Mouse (Mus musculus) limb, embryonic 15.5 days (tissue): ENCODE measurements around the gene Khdrbs1. TPM values are rescaled to one million over a fixed set of nuclear protein-coding genes. Genes with fewer than 3 reads are reported as not detected.
"Not testable (repeated sequence)": the region's sequence is repeated elsewhere in the genome, so short reads cannot be mapped to it uniquely, and the experiment has no call there.

Experiments used
- ATAC-seq: fragments of 200-750 bp; cut with Nextera tagmentation; 2 replicates; pipeline ENCODE4 v1.8.0; 2017; ENCODE audit warnings: low read depth, moderate TSS enrichment; ENCODE audit not compliant: insufficient number of reproducible peaks, low FRiP score, low TSS enrichment
- H3K27ac ChIP-seq: fragments of 300-500 bp; sonication (generic); 2 replicates; pipeline ENCODE4 v1.5.1; 2015; ENCODE audit warnings: moderate library complexity, mild to moderate bottlenecking, inconsistent platforms
- H3K27me3 ChIP-seq: fragments of 300-500 bp; sonication (generic); 2 replicates; pipeline ENCODE4 v1.6.1; 2015; ENCODE audit warnings: inconsistent platforms
- H3K36me3 ChIP-seq: fragments of 300-500 bp; sonication (generic); 2 replicates; pipeline ENCODE4 v1.6.1; 2015; ENCODE audit warnings: inconsistent platforms
- H3K4me1 ChIP-seq: fragments of 300-500 bp; sonication (generic); 2 replicates; pipeline ENCODE4 v1.6.1; 2015; ENCODE audit warnings: inconsistent platforms
- H3K4me2 ChIP-seq: fragments of 300-500 bp; sonication (generic); 2 replicates; pipeline ENCODE4 v1.6.1; 2015; ENCODE audit warnings: mild to moderate bottlenecking, inconsistent platforms
- H3K4me3 ChIP-seq: fragments of 300-500 bp; sonication (generic); 2 replicates; pipeline ENCODE4 v1.5.1; 2015; ENCODE audit warnings: mild to moderate bottlenecking, inconsistent platforms
- H3K9ac ChIP-seq: fragments of 300-500 bp; sonication (generic); 2 replicates; pipeline ENCODE4 v1.6.1; 2015; ENCODE audit warnings: inconsistent platforms
- H3K9me3 ChIP-seq: fragments of 300-500 bp; sonication (generic); 2 replicates; pipeline ENCODE4 v1.6.1; 2016; ENCODE audit warnings: inconsistent platforms
- WGBS: fragments of 180-500 bp; shearing (Covaris S2); methylation state at CpG from one replicate; pipeline ENCODE4 v1.1.7; 2015; 5-methylcytosine and 5-hydroxymethylcytosine counted together
- polyA plus RNA-seq: library from polyadenylated mRNA; unstranded; fragments of >200 nt; fragmentation: Nextera tagmentation; extraction: Ambion mirVana; gene quantifications from 2 replicates; pipeline ENCODE4 v1.2.1, GENCODE M21; 2015

Gene Khdrbs1
- polyA plus RNA-seq, 1 experiment from 2014 or later: 95.9 TPM

DNA sequence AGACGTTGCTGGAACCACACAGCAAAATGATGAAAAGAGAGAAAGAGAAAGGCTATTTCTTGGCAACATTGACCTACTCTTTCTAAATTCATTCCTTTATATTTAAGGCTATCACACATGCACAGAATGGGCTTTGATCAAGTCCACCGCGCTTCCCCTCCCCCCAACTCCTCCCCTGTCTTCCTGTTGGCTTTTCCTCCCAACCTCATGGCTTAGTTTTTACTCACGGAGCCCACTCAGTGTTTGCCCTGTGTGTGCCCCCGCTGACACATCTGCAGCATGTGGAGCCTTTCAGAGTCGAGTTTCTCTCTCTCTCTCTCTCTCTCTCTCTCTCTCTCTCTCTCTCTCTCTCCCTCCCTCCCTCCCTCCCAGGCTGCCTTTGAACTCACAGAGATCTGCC, 28.5 kb upstream of the Khdrbs1 start:
- WGBS: 55% methylated on average over 6 of the region's 6 CpGs
- ATAC-seq: no peak
- Histone ChIP-seq H3K36me3 (no peaks in the 10 kb centered on the region), H3K4me1 (peaks cover 18% of the 10 kb centered on the region), H3K27ac (no peak overlapping the region), H3K4me2 (no peak overlapping the region), H3K9ac (no peak overlapping the region), H3K9me3 (no peaks in the 10 kb centered on the region), H3K27me3 (no peaks in the 10 kb centered on the region), H3K4me3 (no peak overlapping the region)

DNA sequence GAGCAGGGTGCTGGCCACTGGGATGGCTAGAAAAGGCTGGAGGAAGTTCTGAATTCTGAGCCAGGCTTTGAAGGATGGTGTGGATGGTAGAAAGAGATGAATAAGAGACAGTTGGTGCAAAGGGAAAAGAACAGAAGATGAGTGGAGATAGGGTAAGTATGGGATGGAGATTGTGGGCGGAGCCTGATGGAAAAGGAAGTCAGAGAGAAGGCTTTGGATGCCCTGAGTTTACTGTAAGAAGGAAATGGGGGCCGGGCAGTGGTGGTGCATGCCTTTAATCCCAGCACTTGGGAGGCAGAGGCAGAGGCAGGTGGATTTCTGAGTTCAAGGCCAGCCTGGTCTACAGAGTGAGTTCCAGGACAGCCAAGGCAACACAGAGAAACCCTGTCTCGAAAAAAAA, 26.6 kb upstream of the Khdrbs1 start:
- ATAC-seq, H3K27ac ChIP-seq, H3K4me2 ChIP-seq, H3K4me3 ChIP-seq, H3K27me3 ChIP-seq, H3K36me3 ChIP-seq, H3K9me3 ChIP-seq, H3K9ac ChIP-seq: not testable (repeated sequence)
- peaks cover 18% of the 10 kb centered on the region for H3K4me1 ChIP-seq
- 77% methylated on average over 3 of the region's 3 CpGs for WGBS

DNA sequence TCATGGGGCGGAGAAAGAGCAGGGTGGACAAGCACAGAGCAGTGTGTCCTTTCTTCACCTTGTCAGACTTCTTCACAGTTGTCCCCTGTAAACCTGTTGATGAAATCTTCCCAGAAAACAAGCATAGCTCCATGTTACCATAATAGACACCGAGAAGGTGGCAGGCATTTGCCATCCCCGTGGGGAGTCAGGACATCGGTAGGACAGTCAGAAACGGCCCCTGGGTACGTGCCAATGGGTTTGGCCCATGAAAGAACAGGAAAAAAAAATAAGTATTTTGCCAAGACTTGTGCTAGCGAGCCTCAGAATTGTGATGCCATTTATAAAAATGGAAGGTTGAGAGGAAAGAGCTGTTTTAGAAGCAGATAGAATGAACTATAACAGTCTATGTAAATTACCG, 25.7 kb upstream of the Khdrbs1 start:
- 87% methylated on average over 8 of the region's 8 CpGs for WGBS
- no peak overlapping the region for H3K4me2 ChIP-seq
- no peak overlapping the region for H3K9ac ChIP-seq

DNA sequence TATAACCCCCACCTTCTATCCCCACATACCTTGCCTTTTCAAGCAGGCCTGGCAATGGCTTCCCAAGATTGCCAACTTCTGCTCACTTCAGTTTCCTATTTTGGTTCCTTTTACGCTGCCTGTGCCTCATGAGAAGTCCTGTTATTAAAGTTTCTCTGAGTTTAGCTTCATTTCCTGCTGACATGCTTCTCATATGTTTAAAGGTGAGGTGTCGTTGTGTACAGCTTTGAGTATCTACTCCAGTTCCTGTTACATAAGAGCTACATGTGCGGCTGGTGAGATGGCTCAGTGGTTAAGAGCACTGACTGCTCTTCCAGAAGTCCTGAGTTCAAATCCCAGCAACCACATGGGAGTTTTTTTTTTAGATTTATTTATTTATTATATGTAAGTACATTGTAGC, 23.2 kb upstream of the Khdrbs1 start:
- no peaks in the 10 kb centered on the region for H3K4me1 ChIP-seq
- H3K27me3 ChIP-seq: no peaks in the 10 kb centered on the region
- H3K27ac ChIP-seq: no peak overlapping the region
- no peak overlapping the region for H3K4me2 ChIP-seq
- H3K36me3 ChIP-seq: no peaks in the 10 kb centered on the region
- no peaks in the 10 kb centered on the region for H3K9me3 ChIP-seq
- H3K9ac ChIP-seq: no peak overlapping the region
- ATAC-seq: no peak
- no peak overlapping the region for H3K4me3 ChIP-seq
- WGBS: 75% methylated on average over 3 of the region's 3 CpGs

More for the DNA sequence above, 25.7 kb upstream of the Khdrbs1 start:
- no peaks in the 10 kb centered on the region for H3K36me3 ChIP-seq
- ATAC-seq: no peak
- no peak overlapping the region for H3K27ac ChIP-seq
- no peak overlapping the region for H3K4me3 ChIP-seq
- H3K9me3 ChIP-seq: no peaks in the 10 kb centered on the region
- H3K4me1 ChIP-seq: peaks cover 18% of the 10 kb centered on the region
- no peaks in the 10 kb centered on the region for H3K27me3 ChIP-seq

DNA sequence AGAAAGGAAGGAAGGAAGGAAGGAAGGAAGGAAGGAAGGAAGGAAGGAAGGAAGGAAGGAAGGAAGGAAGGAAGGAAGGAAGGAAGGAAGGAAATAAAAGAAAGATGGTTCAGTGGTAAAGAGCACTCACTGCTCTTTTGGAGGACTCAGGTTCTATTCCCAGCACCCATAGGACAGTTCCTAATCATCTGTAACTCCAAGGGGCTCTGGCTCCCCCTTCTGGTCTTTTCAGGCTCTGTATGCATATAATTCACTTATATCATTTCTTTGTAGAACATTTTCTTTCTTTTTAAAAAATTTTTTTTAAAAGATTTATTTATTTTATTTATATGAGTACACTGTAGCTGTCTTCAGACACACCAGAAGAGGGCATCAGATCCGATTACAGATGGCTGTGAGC, 20.4 kb upstream of the Khdrbs1 start:
- not testable (repeated sequence) for ATAC-seq, H3K9me3 ChIP-seq
- 84% methylated on average over 1 of the region's 1 CpGs for WGBS

DNA sequence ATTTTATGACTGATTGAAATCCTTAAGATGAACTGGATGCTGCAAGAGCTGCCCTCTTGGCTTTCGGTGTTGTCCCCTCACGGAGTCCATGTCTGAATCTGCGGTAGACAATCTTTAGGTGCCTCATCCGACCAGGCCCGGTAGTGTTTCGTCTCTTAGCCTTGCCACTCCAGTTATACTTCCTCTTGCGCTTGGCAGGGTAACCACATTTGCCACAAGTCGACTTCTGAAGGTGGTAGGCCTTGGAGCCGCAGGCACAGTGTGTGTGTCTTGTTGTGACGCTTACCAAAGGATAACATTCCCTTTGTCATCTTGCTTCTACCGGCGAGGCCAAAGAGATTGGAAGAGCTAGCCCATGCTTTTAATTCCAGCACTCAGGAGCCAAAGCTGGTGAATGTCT, 19.5 kb upstream of the Khdrbs1 start:
- 91% methylated on average over 12 of the region's 12 CpGs for WGBS
- 0 out of 2 replicates have a peak, but pooled peaks cover 7% of the 10 kb centered on the region for H3K4me1 ChIP-seq
- H3K9me3 ChIP-seq: no peaks in the 10 kb centered on the region
- no peak for ATAC-seq
- H3K27me3 ChIP-seq: no peaks in the 10 kb centered on the region
- no peak overlapping the region for H3K27ac ChIP-seq
- H3K4me3 ChIP-seq: no peak overlapping the region
- no peaks in the 10 kb centered on the region for H3K36me3 ChIP-seq
- no peak overlapping the region for H3K4me2 ChIP-seq
- H3K9ac ChIP-seq: no peak overlapping the region

More for the DNA sequence above, 20.4 kb upstream of the Khdrbs1 start:
- not testable (repeated sequence) for H3K4me2 ChIP-seq, H3K4me1 ChIP-seq, H3K4me3 ChIP-seq, H3K9ac ChIP-seq, H3K27ac ChIP-seq, H3K27me3 ChIP-seq, H3K36me3 ChIP-seq

DNA sequence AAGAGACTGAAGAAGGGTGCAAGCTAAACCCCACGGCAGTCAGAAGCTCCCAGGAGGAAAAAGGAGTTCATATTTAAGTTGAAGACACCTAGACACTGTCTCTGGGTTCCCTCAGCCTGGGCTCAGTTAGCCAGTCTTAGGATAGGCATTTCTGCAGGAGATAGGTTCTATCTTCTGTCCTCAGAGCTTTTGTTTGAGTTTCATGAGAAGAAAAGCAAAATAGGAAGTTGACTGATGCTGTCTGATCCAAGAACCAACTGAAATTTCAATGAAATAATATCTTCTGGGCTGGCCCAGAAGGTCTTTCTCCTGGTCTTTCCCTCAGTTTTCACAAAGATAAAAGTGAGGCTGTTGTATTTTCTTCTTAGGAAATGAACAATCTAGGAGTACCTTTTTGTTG, 13.4 kb upstream of the Khdrbs1 start:
- Histone ChIP-seq H3K4me2 (no peak overlapping the region), H3K9me3 (no peaks in the 10 kb centered on the region), H3K27me3 (no peaks in the 10 kb centered on the region), H3K27ac (no peak overlapping the region), H3K9ac (no peak overlapping the region), H3K4me1 (0 out of 2 replicates have a peak, but pooled peaks cover 7% of the 10 kb centered on the region), H3K36me3 (no peaks in the 10 kb centered on the region), H3K4me3 (no peak overlapping the region)
- ATAC-seq: no peak
- WGBS: 76% methylated on average over 1 of the region's 1 CpGs

DNA sequence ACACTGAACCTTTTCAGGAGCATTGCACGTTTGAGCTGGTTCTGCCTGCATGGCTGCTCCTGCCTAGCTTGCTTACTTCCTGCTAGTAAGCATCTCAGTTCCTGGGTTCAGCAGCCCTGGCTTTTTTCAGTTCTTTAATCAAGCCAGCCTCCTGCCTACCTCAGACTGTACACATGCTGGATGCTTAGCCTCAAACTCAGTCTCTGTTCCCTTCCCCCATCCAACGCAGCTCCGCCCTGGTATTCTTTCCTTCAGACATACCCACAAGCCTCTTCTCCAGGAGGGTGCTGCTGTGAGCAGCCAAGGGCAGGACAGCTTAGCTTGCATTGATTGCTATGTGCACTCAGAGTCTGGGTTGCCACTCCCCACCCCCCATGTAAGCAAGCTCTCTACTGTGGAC, 12.6 kb upstream of the Khdrbs1 start:
- H3K4me1 ChIP-seq: 0 out of 2 replicates have a peak, but pooled peaks cover 7% of the 10 kb centered on the region
- no peak for ATAC-seq
- H3K36me3 ChIP-seq: no peaks in the 10 kb centered on the region
- WGBS: 53% methylated on average over 3 of the region's 3 CpGs
- no peak overlapping the region for H3K4me3 ChIP-seq
- H3K27ac ChIP-seq: no peak overlapping the region
- no peaks in the 10 kb centered on the region for H3K9me3 ChIP-seq
- no peak overlapping the region for H3K9ac ChIP-seq
- no peaks in the 10 kb centered on the region for H3K27me3 ChIP-seq
- H3K4me2 ChIP-seq: no peak overlapping the region

DNA sequence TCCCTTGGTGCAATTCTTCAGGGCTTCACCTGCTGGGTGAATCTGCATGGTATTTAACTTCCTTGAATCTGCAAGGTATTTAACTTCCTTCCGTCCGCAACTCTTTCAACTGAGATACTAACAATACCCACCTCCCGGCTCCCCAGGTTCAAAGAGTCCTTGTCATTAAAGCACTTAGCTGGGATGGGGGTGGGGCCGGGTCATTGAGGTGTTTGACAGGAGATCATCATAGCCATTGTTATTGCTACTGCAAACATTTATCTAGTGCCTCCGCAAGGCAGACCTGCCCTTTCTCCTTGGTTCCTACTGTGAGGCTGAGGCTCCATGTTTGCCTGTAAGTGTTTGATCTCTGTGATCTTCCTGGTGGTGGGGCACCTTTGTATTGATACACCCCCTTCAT, 8.3 kb upstream of the Khdrbs1 start:
- H3K4me1 ChIP-seq: 0 out of 2 replicates have a peak, but pooled peaks cover 4% of the 10 kb centered on the region
- no peaks in the 10 kb centered on the region for H3K9me3 ChIP-seq
- H3K36me3 ChIP-seq: no peaks in the 10 kb centered on the region
- no peak overlapping the region for H3K4me2 ChIP-seq
- no peak overlapping the region for H3K4me3 ChIP-seq
- no peak for ATAC-seq
- no peaks in the 10 kb centered on the region for H3K27me3 ChIP-seq
- no peak overlapping the region for H3K27ac ChIP-seq
- H3K9ac ChIP-seq: no peak overlapping the region
- 39% methylated on average over 5 of the region's 5 CpGs for WGBS

DNA sequence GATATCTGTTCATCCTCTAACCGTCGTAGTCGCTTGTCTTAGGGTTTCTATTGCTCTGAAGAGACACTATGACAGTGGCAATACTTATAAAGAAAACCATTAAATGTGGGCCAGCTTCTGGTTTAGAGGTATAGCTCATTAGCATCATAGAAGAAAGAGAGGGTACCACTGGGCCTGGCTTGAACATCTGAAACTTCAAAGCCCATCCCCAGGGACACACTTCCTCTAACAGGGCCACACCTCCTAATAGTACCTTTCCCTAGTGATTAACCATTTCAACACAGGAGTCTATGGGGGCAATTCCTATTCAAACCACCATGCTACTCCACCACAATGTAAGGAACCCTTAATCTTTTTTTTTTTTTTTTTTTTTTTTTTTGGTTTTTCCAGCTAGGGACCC, 4.5 kb upstream of the Khdrbs1 start:
- peaks cover 12% of the 10 kb centered on the region for H3K4me1 ChIP-seq
- no peak for ATAC-seq
- H3K4me2 ChIP-seq: no peak overlapping the region
- no peaks in the 10 kb centered on the region for H3K36me3 ChIP-seq
- no peak overlapping the region for H3K9ac ChIP-seq
- 69% methylated on average over 3 of the region's 3 CpGs for WGBS
- H3K4me3 ChIP-seq: no peak overlapping the region
- no peaks in the 10 kb centered on the region for H3K27me3 ChIP-seq
- no peak overlapping the region for H3K27ac ChIP-seq
- H3K9me3 ChIP-seq: no peaks in the 10 kb centered on the region

DNA sequence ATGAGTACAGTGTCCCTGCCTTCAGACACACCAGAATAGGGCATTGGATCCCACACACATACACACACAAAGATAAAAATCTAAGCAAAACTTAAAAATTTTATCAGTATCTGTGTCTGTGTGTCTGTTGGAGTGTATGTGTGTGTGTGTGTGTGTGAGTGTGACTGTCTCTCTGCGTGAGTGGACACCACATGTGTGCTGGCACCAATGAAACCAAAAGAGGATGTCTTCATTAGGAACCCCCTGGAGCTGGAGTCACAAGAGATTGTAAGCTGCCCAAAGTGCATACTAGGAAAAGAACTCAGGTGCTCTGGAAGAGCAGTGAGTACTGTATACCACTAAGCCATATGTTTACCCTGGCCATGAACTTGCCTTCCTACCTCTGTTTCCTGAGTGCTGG, 4.0 kb upstream of the Khdrbs1 start:
- WGBS: 64% methylated on average over 1 of the region's 1 CpGs
- H3K27ac ChIP-seq: no peak overlapping the region

DNA sequence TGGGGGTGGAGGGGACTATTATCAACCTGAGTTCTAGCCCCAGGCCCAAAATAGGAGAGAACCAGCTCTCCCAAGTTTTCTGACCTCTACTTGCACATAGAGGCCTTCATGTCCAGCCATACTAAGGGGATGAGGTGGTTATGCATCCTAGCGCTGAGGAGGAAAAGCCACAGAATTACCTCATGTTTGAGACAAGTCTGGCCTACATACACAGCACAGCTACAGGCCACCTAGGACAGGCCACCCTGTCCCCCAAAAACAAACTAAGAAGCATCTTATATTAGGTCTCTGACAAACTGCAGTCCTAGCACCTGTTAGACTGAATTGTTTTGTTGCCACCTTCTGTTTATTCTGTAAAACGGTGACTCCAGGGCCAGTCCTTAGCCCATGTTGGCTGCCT, 1.4 kb upstream of the Khdrbs1 start:
- peak overlapping the region; percentile 72 for H3K4me3 ChIP-seq

More for the DNA sequence above, 4.0 kb upstream of the Khdrbs1 start:
- no peak overlapping the region for H3K4me3 ChIP-seq
- no peaks in the 10 kb centered on the region for H3K9me3 ChIP-seq
- no peak overlapping the region for H3K4me2 ChIP-seq
- H3K4me1 ChIP-seq: peaks cover 12% of the 10 kb centered on the region
- H3K27me3 ChIP-seq: no peaks in the 10 kb centered on the region
- ATAC-seq: no peak
- H3K9ac ChIP-seq: no peak overlapping the region
- no peaks in the 10 kb centered on the region for H3K36me3 ChIP-seq

DNA sequence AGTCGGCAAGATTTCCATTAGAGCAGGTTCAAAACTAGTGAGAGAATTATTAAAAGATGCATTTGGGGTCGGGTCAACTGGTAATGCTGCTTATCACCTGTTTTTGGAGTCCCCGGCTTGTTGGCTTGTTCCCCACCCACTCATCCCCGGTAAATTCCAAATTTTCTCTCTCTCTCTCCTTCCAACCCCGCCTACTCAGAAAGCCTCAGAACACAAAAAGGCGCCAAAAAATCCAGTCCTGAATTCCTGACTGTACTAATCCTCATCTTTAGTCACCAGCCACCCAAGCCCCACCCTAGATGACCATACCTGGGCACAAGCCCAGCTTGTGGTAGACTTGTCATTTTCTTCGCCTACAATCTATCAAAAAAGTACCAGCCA, 897 bp upstream of the Khdrbs1 start:
- Histone ChIP-seq H3K4me3 (peak overlapping the region; percentile 72), H3K9ac (peak overlapping the region; percentile 76), H3K4me1 (peaks cover 24% of the 10 kb centered on the region), H3K27ac (peak overlapping the region; percentile 99), H3K9me3 (no peaks in the 10 kb centered on the region), H3K27me3 (no peaks in the 10 kb centered on the region), H3K36me3 (no peaks in the 10 kb centered on the region), H3K4me2 (peak overlapping the region; percentile 50)
- no peak for ATAC-seq
- 5% methylated on average over 7 of the region's 7 CpGs for WGBS

More for the DNA sequence above, 1.4 kb upstream of the Khdrbs1 start:
- H3K4me2 ChIP-seq: peak overlapping the region; percentile 50
- H3K27ac ChIP-seq: peak overlapping the region; percentile 99
- H3K9ac ChIP-seq: no peak overlapping the region; the same call in 1 of the 2 replicates
- ATAC-seq: no peak
- H3K36me3 ChIP-seq: no peaks in the 10 kb centered on the region
- 44% methylated on average over 2 of the region's 2 CpGs for WGBS
- no peaks in the 10 kb centered on the region for H3K27me3 ChIP-seq
- no peaks in the 10 kb centered on the region for H3K9me3 ChIP-seq
- H3K4me1 ChIP-seq: peaks cover 24% of the 10 kb centered on the region
